Mouse (Mus musculus) limb, embryonic 12.5 days (tissue): ENCODE data around the gene 4930519G04Rik. TPM values are rescaled to one million over a fixed set of nuclear protein-coding genes. Genes with fewer than 3 reads are reported as not detected.
"Not testable (repeated sequence)": the region's sequence is repeated elsewhere in the genome, so short reads cannot be mapped to it uniquely, and the experiment has no call there.

ENCODE experiments used
- ATAC-seq: fragments of 200-750 bp; cut with Nextera tagmentation; 2 replicates; pipeline ENCODE4 v1.8.0; 2017; ENCODE audit warnings: low read depth, moderate TSS enrichment; ENCODE audit not compliant: insufficient number of reproducible peaks, insufficient read depth, low FRiP score, low TSS enrichment
- H3K27ac ChIP-seq: fragments of 300-500 bp; sonication (generic); 2 replicates; pipeline ENCODE4 v1.5.1; 2016; ENCODE audit warnings: mild to moderate bottlenecking, moderate library complexity
- H3K27me3 ChIP-seq: fragments of 300-500 bp; sonication (generic); 2 replicates; pipeline ENCODE4 v1.6.1; 2016; ENCODE audit warnings: mild to moderate bottlenecking, moderate library complexity
- H3K36me3 ChIP-seq: fragments of 300-500 bp; sonication (generic); 2 replicates; pipeline ENCODE4 v1.6.1; 2016; ENCODE audit warnings: mild to moderate bottlenecking, moderate library complexity
- H3K4me1 ChIP-seq: fragments of 300-500 bp; sonication (generic); replicated peaks from 2 replicates; pipeline ENCODE4 v1.6.1; 2016
- H3K4me2 ChIP-seq: fragments of 300-500 bp; sonication (generic); 2 replicates; pipeline ENCODE4 v1.6.1; 2016; ENCODE audit warnings: mild to moderate bottlenecking, moderate library complexity
- H3K4me3 ChIP-seq: fragments of 300-500 bp; sonication (generic); replicated peaks from 2 replicates; pipeline ENCODE4 v1.5.1; 2016; ENCODE audit warnings: mild to moderate bottlenecking
- H3K9ac ChIP-seq: fragments of 300-500 bp; sonication (generic); replicated peaks from 2 replicates; pipeline ENCODE4 v1.6.1; 2016; ENCODE audit warnings: mild to moderate bottlenecking, moderate library complexity
- H3K9me3 ChIP-seq: fragments of 300-500 bp; sonication (generic); 2 replicates; pipeline ENCODE4 v1.6.1; 2016; ENCODE audit warnings: mild to moderate bottlenecking, moderate library complexity
- WGBS: fragments of 180-500 bp; shearing (Covaris S2); methylation state at CpG from one replicate; pipeline ENCODE4 v1.1.7; 2016; 5-methylcytosine and 5-hydroxymethylcytosine counted together
- polyA plus RNA-seq: library from polyadenylated mRNA; unstranded; fragments of >200 nt; fragmentation: Nextera tagmentation; extraction: Ambion mirVana; gene quantifications from 2 replicates; pipeline ENCODE4 v1.2.1, GENCODE M21; 2016

Gene 4930519G04Rik
- polyA plus RNA-seq, 1 experiment from 2014 or later: not detected

GRCm38 (mm10) chr5:114842155-114842554 is 11.3 kb upstream of the 4930519G04Rik start:
- H3K27ac ChIP-seq, H3K27me3 ChIP-seq, H3K9ac ChIP-seq, ATAC-seq, H3K4me2 ChIP-seq, H3K36me3 ChIP-seq, H3K9me3 ChIP-seq, H3K4me3 ChIP-seq: not testable (repeated sequence)
- 49% methylated on average over 3 of the region's 3 CpGs for WGBS
- peaks cover 16% of the 10 kb centered on the region for H3K4me1 ChIP-seq

GRCm38 (mm10) chr5:114842674-114843073 is 10.8 kb upstream of the 4930519G04Rik start:
- 62% methylated on average over 5 of the region's 5 CpGs for WGBS
- H3K36me3 ChIP-seq: no peaks in the 10 kb centered on the region
- no peak overlapping the region for H3K4me2 ChIP-seq
- peaks cover 16% of the 10 kb centered on the region for H3K4me1 ChIP-seq
- H3K4me3 ChIP-seq: no peak overlapping the region
- no peaks in the 10 kb centered on the region; the same call in 1 of the 2 replicates for H3K27me3 ChIP-seq
- peak; percentile 38; the same call in 1 of the 2 replicates for ATAC-seq
- H3K27ac ChIP-seq: no peak overlapping the region
- no peak overlapping the region for H3K9ac ChIP-seq
- H3K9me3 ChIP-seq: no peaks in the 10 kb centered on the region

- not testable (repeated sequence) for H3K4me2 ChIP-seq, H3K27me3 ChIP-seq, H3K27ac ChIP-seq, H3K36me3 ChIP-seq, ATAC-seq, H3K9ac ChIP-seq, H3K4me3 ChIP-seq, H3K9me3 ChIP-seq
- peaks cover 16% of the 10 kb centered on the region for H3K4me1 ChIP-seq
- 55% methylated on average over 2 of the region's 2 CpGs for WGBS
Observed at GRCm38 (mm10) chr5:114844371-114844770, 9.1 kb upstream of the 4930519G04Rik start.

- H3K9ac ChIP-seq: no peak overlapping the region
- H3K4me3 ChIP-seq: no peak overlapping the region
- no peaks in the 10 kb centered on the region for H3K36me3 ChIP-seq
- H3K27ac ChIP-seq: no peak overlapping the region
- H3K27me3 ChIP-seq: peaks cover 6% of the 10 kb centered on the region; the same call in 1 of the 2 replicates
- ATAC-seq: no peak
- 84% methylated on average over 20 of the region's 20 CpGs for WGBS
- H3K9me3 ChIP-seq: no peaks in the 10 kb centered on the region
- H3K4me1 ChIP-seq: 0 out of 2 replicates have a peak, but pooled peaks cover 5% of the 10 kb centered on the region
- no peak overlapping the region for H3K4me2 ChIP-seq
Observed at GRCm38 (mm10) chr5:114851565-114852236, 1.8 kb upstream of the 4930519G04Rik start.

GRCm38 (mm10) chr5:114858582-114858981 is 5.1 kb downstream of the 4930519G04Rik start, which contains the start of gene Gm9936:
TSS of gene Gm9936 (minus strand) at chr5:114858682.
- 79% methylated on average over 12 of the region's 12 CpGs for WGBS
- 0 out of 2 replicates have a peak, but pooled peaks cover 7% of the 10 kb centered on the region for H3K4me1 ChIP-seq
- no peaks in the 10 kb centered on the region for H3K9me3 ChIP-seq
- peaks cover 21% of the 10 kb centered on the region; the same call in 1 of the 2 replicates for H3K27me3 ChIP-seq
- H3K27ac ChIP-seq: no peak within 1 kb of the TSS
- H3K9ac ChIP-seq: peak within 1 kb of the TSS; percentile 53; the same call in 1 of the 2 replicates
- H3K36me3 ChIP-seq: no peaks in the 10 kb centered on the region
- H3K4me2 ChIP-seq: peak within 1 kb of the TSS; percentile 66
- peak within 1 kb of the TSS; percentile 38 for H3K4me3 ChIP-seq
- ATAC-seq: no peak

- WGBS: 8% methylated on average over 18 of the region's 18 CpGs
- H3K9ac ChIP-seq: peak overlapping the region; percentile 53; the same call in 1 of the 2 replicates
- H3K4me3 ChIP-seq: peak overlapping the region; percentile 38
- H3K4me1 ChIP-seq: 0 out of 2 replicates have a peak, but pooled peaks cover 6% of the 10 kb centered on the region
- no peaks in the 10 kb centered on the region for H3K9me3 ChIP-seq
- ATAC-seq: no peak
- peak overlapping the region; percentile 66 for H3K4me2 ChIP-seq
- H3K27ac ChIP-seq: no peak overlapping the region
- no peaks in the 10 kb centered on the region for H3K36me3 ChIP-seq
- H3K27me3 ChIP-seq: peaks cover 21% of the 10 kb centered on the region; the same call in 1 of the 2 replicates
Observed at GRCm38 (mm10) chr5:114859253-114859652, 5.8 kb downstream of the 4930519G04Rik start.

- Histone ChIP-seq H3K4me3 (no peak overlapping the region), H3K27me3 (peaks cover 15% of the 10 kb centered on the region; the same call in 1 of the 2 replicates), H3K36me3 (no peaks in the 10 kb centered on the region), H3K4me1 (0 out of 2 replicates have a peak, but pooled peaks cover 2% of the 10 kb centered on the region), H3K27ac (no peak overlapping the region), H3K9ac (no peak overlapping the region), H3K9me3 (no peaks in the 10 kb centered on the region), H3K4me2 (no peak overlapping the region)
- ATAC-seq: no peak
- 67% methylated on average over 6 of the region's 6 CpGs for WGBS
Observed at GRCm38 (mm10) chr5:114861730-114862129, 8.3 kb downstream of the 4930519G04Rik start.

GRCm38 (mm10) chr5:114864813-114865212 is 11.3 kb downstream of the 4930519G04Rik start:
- Histone ChIP-seq H3K4me3 (no peak overlapping the region), H3K27me3 (peaks cover 4% of the 10 kb centered on the region; the same call in 1 of the 2 replicates), H3K9ac (no peak overlapping the region), H3K4me2 (no peak overlapping the region), H3K9me3 (peaks cover 16% of the 10 kb centered on the region), H3K27ac (no peak overlapping the region), H3K4me1 (no peaks in the 10 kb centered on the region), H3K36me3 (no peaks in the 10 kb centered on the region)
- no peak for ATAC-seq
- WGBS: 77% methylated on average over 7 of the region's 7 CpGs

GRCm38 (mm10) chr5:114865279-114865678 is 11.8 kb downstream of the 4930519G04Rik start:
- H3K4me2 ChIP-seq: no peak overlapping the region
- peaks cover 1% of the 10 kb centered on the region; the same call in 1 of the 2 replicates for H3K27me3 ChIP-seq
- H3K9me3 ChIP-seq: peaks cover 16% of the 10 kb centered on the region
- no peak overlapping the region for H3K9ac ChIP-seq
- H3K4me1 ChIP-seq: no peaks in the 10 kb centered on the region
- no peaks in the 10 kb centered on the region for H3K36me3 ChIP-seq
- 88% methylated on average over 12 of the region's 12 CpGs for WGBS
- no peak for ATAC-seq
- H3K4me3 ChIP-seq: no peak overlapping the region
- H3K27ac ChIP-seq: no peak overlapping the region

- 64% methylated on average over 6 of the region's 6 CpGs for WGBS
- Histone ChIP-seq H3K9ac (no peak overlapping the region), H3K4me2 (no peak overlapping the region), H3K9me3 (no peaks in the 10 kb centered on the region), H3K4me3 (no peak overlapping the region), H3K27ac (no peak overlapping the region), H3K36me3 (no peaks in the 10 kb centered on the region), H3K27me3 (peaks cover 7% of the 10 kb centered on the region), H3K4me1 (peaks cover 15% of the 10 kb centered on the region)
- no peak for ATAC-seq
Observed at GRCm38 (mm10) chr5:114875858-114876257, 22.4 kb downstream of the 4930519G04Rik start.

GRCm38 (mm10) chr5:114876331-114876730 is 22.9 kb downstream of the 4930519G04Rik start:
- Histone ChIP-seq H3K9ac (no peak overlapping the region), H3K4me3 (no peak overlapping the region), H3K27ac (no peak overlapping the region), H3K36me3 (no peaks in the 10 kb centered on the region), H3K4me1 (peaks cover 15% of the 10 kb centered on the region), H3K9me3 (no peaks in the 10 kb centered on the region), H3K4me2 (no peak overlapping the region), H3K27me3 (peaks cover 7% of the 10 kb centered on the region)
- WGBS: 61% methylated on average over 6 of the region's 6 CpGs
- no peak for ATAC-seq
